Mouse (Mus musculus): ENCODE measurements around the gene Tnks1bp1. TPM values are rescaled to one million over a fixed set of nuclear protein-coding genes. Genes with fewer than 3 reads are reported as not detected.

Tnks1bp1 gene
- polyA plus RNA-seq, 3 experiments from 2014 or later = 4.9 to 6.6 (median 5.0) TPM

GRCm38 (mm10) chr2:85038336-85038735 is 9.5 kb upstream of the Tnks1bp1 start:
- no peak for ATAC-seq

- ATAC-seq = no peak
Measured at GRCm38 (mm10) chr2:85043623-85044022, 4.2 kb upstream of the Tnks1bp1 start.

GRCm38 (mm10) chr2:85046222-85046621 is 1.6 kb upstream of the Tnks1bp1 start:
- no peak for ATAC-seq

- ATAC-seq = peak; percentile 0
Measured at GRCm38 (mm10) chr2:85047081-85047480, 741 bp upstream of the Tnks1bp1 start.

GRCm38 (mm10) chr2:85048168-85048751 is 438 bp downstream of the Tnks1bp1 start:
- ATAC-seq = peak; percentile 29

- no peak for ATAC-seq
Measured at GRCm38 (mm10) chr2:85049277-85049676, 1.5 kb downstream of the Tnks1bp1 start.

- ATAC-seq = no peak
Measured at GRCm38 (mm10) chr2:85050001-85050634, 2.3 kb downstream of the Tnks1bp1 start.

GRCm38 (mm10) chr2:85050746-85051145 is 2.9 kb downstream of the Tnks1bp1 start:
- ATAC-seq = no peak

GRCm38 (mm10) chr2:85053192-85053816 is 5.5 kb downstream of the Tnks1bp1 start:
- ATAC-seq = no peak

GRCm38 (mm10) chr2:85056711-85057110 is 8.9 kb downstream of the Tnks1bp1 start:
- ATAC-seq = no peak

- ATAC-seq = no peak
Measured at GRCm38 (mm10) chr2:85059677-85060076, 11.9 kb downstream of the Tnks1bp1 start.

- ATAC-seq = peak; percentile 87
Measured at GRCm38 (mm10) chr2:85060591-85061060, 12.8 kb downstream of the Tnks1bp1 start.

GRCm38 (mm10) chr2:85061107-85061541 is 13.3 kb downstream of the Tnks1bp1 start:
- ATAC-seq = peak; percentile 10

GRCm38 (mm10) chr2:85065141-85065875 is 17.5 kb downstream of the Tnks1bp1 start:
- no peak for ATAC-seq

GRCm38 (mm10) chr2:85066937-85067336 is 19.1 kb downstream of the Tnks1bp1 start:
- no peak for ATAC-seq

- ATAC-seq = no peak
Measured at GRCm38 (mm10) chr2:85067903-85068625, 20.2 kb downstream of the Tnks1bp1 start.

- no peak for ATAC-seq
Measured at GRCm38 (mm10) chr2:85068626-85069025, 20.8 kb downstream of the Tnks1bp1 start.

GRCm38 (mm10) chr2:85070086-85070485 is 22.3 kb downstream of the Tnks1bp1 start:
- ATAC-seq = no peak

GRCm38 (mm10) chr2:85071921-85072320 is 24.1 kb downstream of the Tnks1bp1 start:
- no peak for ATAC-seq

GRCm38 (mm10) chr2:85073751-85074150 is 25.9 kb downstream of the Tnks1bp1 start:
- ATAC-seq = no peak

- no peak for ATAC-seq
Measured at GRCm38 (mm10) chr2:85088716-85089646, 41.2 kb downstream of the Tnks1bp1 start.

All from inflammation-experienced regulatory T-cells, adult 6 months (primary cell).